Mouse (Mus musculus) kidney, adult 2 months (tissue): Measurements from ENCODE around the gene Morn1.

Source experiments
- CTCF ChIP-seq: fragments of 200-500 bp; conservative IDR thresholded peaks from 2 replicates; pipeline ENCODE4 v1.5.1; 2011; ENCODE audit warnings: low read depth, mild to moderate bottlenecking, control low read depth, low read length, moderate library complexity, mixed read lengths; ENCODE audit not compliant: insufficient read depth, insufficient read length
- POLR2A ChIP-seq: fragments of 200-500 bp; IDR thresholded peaks from one replicate; pipeline ENCODE4 v1.6.1; 2011; ENCODE audit warnings: low read depth, low read length, control low read depth

DNA sequence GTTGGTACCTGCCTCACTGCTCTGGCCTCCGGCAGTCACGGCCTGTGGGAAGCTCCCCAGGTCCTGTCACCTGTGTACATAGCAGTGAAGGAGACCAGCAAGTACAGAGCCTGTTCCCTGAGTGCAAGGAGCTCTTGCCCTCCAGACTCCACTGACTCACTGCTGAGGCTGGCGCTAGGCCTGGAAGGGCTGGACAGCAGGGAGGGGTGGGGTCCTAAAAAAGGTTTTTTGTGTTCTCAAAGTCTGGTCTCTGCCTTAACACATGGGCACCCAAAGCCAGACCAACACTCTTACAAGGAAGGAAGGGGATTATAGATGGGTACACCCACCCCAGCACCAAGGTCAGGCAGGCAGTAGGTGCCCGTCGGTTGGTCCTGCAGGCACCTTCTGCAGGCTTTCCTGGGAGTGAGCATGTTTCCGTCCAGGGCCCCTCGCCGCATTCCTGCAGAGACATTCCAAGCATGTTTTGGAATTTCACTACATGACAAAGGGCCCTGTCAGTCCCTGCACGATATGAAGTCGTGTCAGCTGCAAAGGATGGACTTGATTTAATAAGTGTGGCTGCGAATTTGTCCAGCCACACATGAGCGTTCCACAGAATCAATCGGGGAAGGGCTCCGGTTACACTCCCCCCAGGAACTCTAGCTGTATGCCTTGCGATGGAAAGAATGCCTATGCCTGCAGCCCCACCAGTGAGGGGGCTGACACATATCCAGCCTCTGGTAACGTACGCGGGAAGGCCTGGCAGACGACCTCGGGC, 47.5 kb downstream of the Morn1 start:
- TF ChIP-seq POLR2A (no peak), CTCF (no peak)
